Mouse (Mus musculus): ENCODE measurements around the gene Dnajb4. TPM values are rescaled to one million over a fixed set of nuclear protein-coding genes. Genes with fewer than 3 reads are reported as not detected.
A peak's percentile ranks its signal among the peaks of the same experiment; 100 is the strongest.
"Not testable (repeated sequence)": the region's sequence is repeated elsewhere in the genome, so short reads cannot be mapped to it uniquely, and the experiment has no call there.

Gene Dnajb4
- 26.4 and 29.0 TPM in 2 replicates for polyA plus RNA-seq (2015; fragmentation: Nextera tagmentation; extraction: Ambion mirVana)

DNA sequence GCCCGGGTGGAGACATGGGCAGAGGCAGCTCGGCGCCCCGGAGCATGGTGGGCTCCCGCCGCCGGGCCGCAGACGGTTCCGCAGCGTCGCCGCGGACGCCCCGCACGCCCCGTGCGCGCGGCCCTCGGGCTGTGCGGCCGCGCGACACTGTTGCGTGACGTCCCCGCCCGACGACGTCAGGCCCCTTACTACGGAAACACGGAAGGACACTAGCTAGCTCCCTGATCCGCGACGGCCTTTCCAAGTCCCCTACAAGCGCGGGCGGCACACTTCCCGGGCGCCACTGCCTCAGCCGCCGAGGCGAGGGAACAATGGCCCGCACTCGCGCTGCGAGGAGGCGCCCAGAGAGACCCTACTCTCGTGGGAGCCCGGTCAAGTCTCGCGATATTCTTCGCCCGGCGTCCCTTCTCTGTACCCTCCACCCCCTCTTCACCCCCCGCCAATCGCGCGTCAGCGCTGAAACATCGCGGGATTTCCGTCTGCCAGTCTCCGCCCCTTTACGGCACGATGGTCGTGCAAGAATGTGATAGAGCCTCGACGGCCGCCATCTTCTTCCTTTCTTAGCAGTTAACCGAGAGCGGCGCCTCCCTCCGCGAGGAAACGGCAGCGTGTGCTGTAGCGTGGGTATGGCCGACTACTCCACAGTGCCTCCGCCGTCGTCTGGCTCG lies at the start of gene Dnajb4, which contains the start of gene Fubp1:
Dnajb4 (minus strand) TSS at position 336 of the 668 bp plus-strand sequence.
Fubp1 (plus strand) TSS at position 456 of the 668 bp plus-strand sequence.
- TF ChIP-seq CTCF (IDR thresholded peaks at IDR 0.05; ENCODE audit: low read depth) (peak; percentile 24; the same call in 1 of the 2 replicates), EP300 (optimal IDR thresholded peaks at IDR 0.05) (peak; percentile 100)
- Histone ChIP-seq H3K4me3 (ENCODE audit: low read depth, low read length) (peak within 1 kb of the TSS; percentile 95), H3K27ac (replicated peaks) (peak within 1 kb of the TSS; percentile 100), H3K27me3 (ENCODE audit: control insufficient read depth, insufficient read depth, low read length) (no peaks in the 10 kb centered on the region), H3K9me3 (ENCODE audit: control insufficient read depth, low read length) (no peaks in the 10 kb centered on the region), H3K9ac (ENCODE audit: low read length) (peak within 1 kb of the TSS; percentile 100), H3K4me2 (replicated peaks; ENCODE audit: low read depth) (peak within 1 kb of the TSS; percentile 63), H3K4me1 (replicated peaks; ENCODE audit: control insufficient read depth, insufficient read depth) (no peaks in the 10 kb centered on the region; the same call in 1 of the 2 replicates), H3K36me3 (ENCODE audit: control insufficient read depth, insufficient read depth, low read length) (no peaks in the 10 kb centered on the region)
- ATAC-seq (ENCODE audit: low FRiP score, low TSS enrichment) (peak; percentile 98), DNase-seq (ENCODE audit: low spot score) (peak; percentile 100)
- under 1% methylated on average over 78 of the region's 85 CpGs for WGBS

DNA sequence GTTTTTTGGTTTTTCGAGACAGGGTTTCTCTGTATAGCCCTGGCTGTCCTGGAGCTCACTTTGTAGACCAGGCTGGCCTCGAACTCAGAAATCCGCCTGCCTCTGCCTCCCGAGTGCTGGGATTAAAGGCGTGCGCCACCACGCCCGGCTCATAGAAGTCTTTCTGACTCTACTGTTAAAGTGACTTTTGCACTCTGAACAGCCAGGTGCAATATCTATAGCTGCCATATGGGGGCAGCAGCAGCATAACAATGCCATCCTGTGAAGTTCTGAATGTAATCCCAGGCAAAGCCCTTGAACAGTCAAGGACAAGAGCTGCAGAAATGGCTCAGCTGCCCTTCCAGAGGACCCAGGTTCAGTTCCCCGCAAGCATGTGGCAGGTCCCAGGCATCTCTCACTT lies 49.3 kb upstream of the Dnajb4 start:
- ATAC-seq (ENCODE audit: low FRiP score, low TSS enrichment): peak; percentile 75
- peak; percentile 90 for TF ChIP-seq CTCF (IDR thresholded peaks at IDR 0.05; ENCODE audit: low read depth)
- not testable (repeated sequence) for H3K4me1 ChIP-seq (replicated peaks; ENCODE audit: control insufficient read depth, insufficient read depth); H3K27me3 ChIP-seq (ENCODE audit: control insufficient read depth, insufficient read depth, low read length); H3K9ac ChIP-seq (ENCODE audit: low read length); H3K9me3 ChIP-seq (ENCODE audit: control insufficient read depth, low read length); H3K27ac ChIP-seq (replicated peaks); H3K4me3 ChIP-seq (ENCODE audit: low read depth, low read length); H3K36me3 ChIP-seq (ENCODE audit: control insufficient read depth, insufficient read depth, low read length); H3K4me2 ChIP-seq (replicated peaks; ENCODE audit: low read depth)
- 33% methylated on average over 8 of the region's 9 CpGs for WGBS
- DNase-seq (ENCODE audit: low spot score): peak; percentile 84

DNA sequence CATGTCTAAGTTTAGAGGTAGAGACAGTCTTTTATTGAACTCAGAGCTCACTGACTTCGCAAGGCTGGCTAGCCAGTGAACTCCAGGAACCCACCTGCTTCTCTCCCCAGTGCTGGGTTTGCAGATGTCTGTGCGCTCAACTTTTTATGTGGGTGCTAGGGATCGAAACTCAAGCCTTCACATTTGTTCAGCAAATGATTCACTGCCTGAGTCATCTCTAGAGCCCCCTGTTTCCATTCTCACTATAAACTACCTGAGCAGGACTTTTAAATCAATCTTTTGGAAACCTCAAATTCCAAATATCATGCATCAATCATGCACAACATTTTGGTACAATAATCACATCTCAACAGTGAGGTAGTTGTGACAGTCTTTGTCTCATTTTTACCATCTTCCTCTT lies 47.4 kb upstream of the Dnajb4 start:
- DNase-seq (ENCODE audit: low spot score) (no peak), ATAC-seq (ENCODE audit: low FRiP score, low TSS enrichment) (no peak)
- WGBS: 78% methylated on average over 3 of the region's 3 CpGs
- no peaks in the 10 kb centered on the region for H3K9me3 ChIP-seq (ENCODE audit: control insufficient read depth, low read length)
- no peak overlapping the region for H3K27ac ChIP-seq (replicated peaks)
- H3K36me3 ChIP-seq (ENCODE audit: control insufficient read depth, insufficient read depth, low read length): no peaks in the 10 kb centered on the region
- H3K4me3 ChIP-seq (ENCODE audit: low read depth, low read length): no peak overlapping the region
- H3K27me3 ChIP-seq (ENCODE audit: control insufficient read depth, insufficient read depth, low read length): no peaks in the 10 kb centered on the region
- no peak overlapping the region for H3K4me2 ChIP-seq (replicated peaks; ENCODE audit: low read depth)
- no peak overlapping the region for H3K9ac ChIP-seq (ENCODE audit: low read length)
- TF ChIP-seq EP300 (optimal IDR thresholded peaks at IDR 0.05) (no peak), CTCF (IDR thresholded peaks at IDR 0.05; ENCODE audit: low read depth) (no peak)
- H3K4me1 ChIP-seq (replicated peaks; ENCODE audit: control insufficient read depth, insufficient read depth): no peaks in the 10 kb centered on the region

DNA sequence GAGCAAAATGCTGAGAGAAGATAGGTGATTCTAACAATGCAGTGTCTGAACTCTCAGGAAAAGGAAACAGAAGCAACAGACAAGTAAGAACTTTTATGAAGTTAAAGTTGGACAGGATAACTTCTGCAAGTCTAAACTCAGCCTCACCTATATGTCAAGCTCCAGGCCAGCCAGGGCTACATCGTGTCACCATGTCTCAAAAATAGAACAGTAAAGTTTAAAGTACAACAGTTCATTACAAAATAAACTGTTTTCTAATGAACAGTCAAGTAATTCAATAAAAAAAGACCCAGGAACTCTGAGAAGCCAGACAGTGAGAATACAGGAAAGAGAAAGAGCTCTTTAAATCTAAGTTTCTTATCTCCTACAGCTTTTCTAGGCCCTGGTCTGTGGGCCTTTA lies 40.4 kb upstream of the Dnajb4 start:
- 77% methylated on average over 1 of the region's 1 CpGs for WGBS
- Histone ChIP-seq H3K27me3 (ENCODE audit: control insufficient read depth, insufficient read depth, low read length) (no peaks in the 10 kb centered on the region), H3K9ac (ENCODE audit: low read length) (no peak overlapping the region), H3K4me3 (ENCODE audit: low read depth, low read length) (no peak overlapping the region), H3K4me1 (replicated peaks; ENCODE audit: control insufficient read depth, insufficient read depth) (no peaks in the 10 kb centered on the region), H3K27ac (replicated peaks) (no peak overlapping the region), H3K4me2 (replicated peaks; ENCODE audit: low read depth) (no peak overlapping the region), H3K9me3 (ENCODE audit: control insufficient read depth, low read length) (no peaks in the 10 kb centered on the region), H3K36me3 (ENCODE audit: control insufficient read depth, insufficient read depth, low read length) (no peaks in the 10 kb centered on the region)
- DNase-seq (ENCODE audit: low spot score) (no peak), ATAC-seq (ENCODE audit: low FRiP score, low TSS enrichment) (no peak)
- TF ChIP-seq CTCF (IDR thresholded peaks at IDR 0.05; ENCODE audit: low read depth): no peak
- TF ChIP-seq EP300 (optimal IDR thresholded peaks at IDR 0.05): no peak

DNA sequence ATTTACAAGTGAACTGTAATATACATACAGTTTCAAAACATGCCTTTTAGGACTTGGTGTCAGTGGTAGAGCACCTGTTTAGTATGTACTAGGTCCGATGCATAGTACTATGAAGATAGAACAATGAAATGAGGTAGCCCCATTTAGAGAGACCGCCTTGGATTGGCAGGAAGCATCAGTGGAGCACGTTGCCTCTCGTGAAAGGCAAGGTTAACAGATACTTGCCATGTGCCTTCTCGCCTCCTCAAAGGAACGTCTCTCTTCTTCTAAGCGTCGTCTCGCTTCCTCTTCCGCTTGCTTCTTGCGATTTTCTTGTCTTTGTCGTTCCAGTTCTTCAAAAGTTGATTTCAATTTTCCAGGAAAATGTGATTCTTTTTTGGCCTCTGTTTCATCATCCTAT lies 37.6 kb upstream of the Dnajb4 start:
- TF ChIP-seq CTCF (IDR thresholded peaks at IDR 0.05; ENCODE audit: low read depth) (no peak), EP300 (optimal IDR thresholded peaks at IDR 0.05) (no peak)
- no peaks in the 10 kb centered on the region for H3K9me3 ChIP-seq (ENCODE audit: control insufficient read depth, low read length)
- H3K9ac ChIP-seq (ENCODE audit: low read length): no peak overlapping the region
- H3K27ac ChIP-seq (replicated peaks): no peak overlapping the region
- H3K4me2 ChIP-seq (replicated peaks; ENCODE audit: low read depth): no peak overlapping the region
- DNase-seq (ENCODE audit: low spot score): no peak
- no peaks in the 10 kb centered on the region for H3K36me3 ChIP-seq (ENCODE audit: control insufficient read depth, insufficient read depth, low read length)
- H3K4me3 ChIP-seq (ENCODE audit: low read depth, low read length): no peak overlapping the region
- no peak for ATAC-seq (ENCODE audit: low FRiP score, low TSS enrichment)
- WGBS: 87% methylated on average over 12 of the region's 12 CpGs
- no peaks in the 10 kb centered on the region for H3K4me1 ChIP-seq (replicated peaks; ENCODE audit: control insufficient read depth, insufficient read depth)
- no peaks in the 10 kb centered on the region for H3K27me3 ChIP-seq (ENCODE audit: control insufficient read depth, insufficient read depth, low read length)

DNA sequence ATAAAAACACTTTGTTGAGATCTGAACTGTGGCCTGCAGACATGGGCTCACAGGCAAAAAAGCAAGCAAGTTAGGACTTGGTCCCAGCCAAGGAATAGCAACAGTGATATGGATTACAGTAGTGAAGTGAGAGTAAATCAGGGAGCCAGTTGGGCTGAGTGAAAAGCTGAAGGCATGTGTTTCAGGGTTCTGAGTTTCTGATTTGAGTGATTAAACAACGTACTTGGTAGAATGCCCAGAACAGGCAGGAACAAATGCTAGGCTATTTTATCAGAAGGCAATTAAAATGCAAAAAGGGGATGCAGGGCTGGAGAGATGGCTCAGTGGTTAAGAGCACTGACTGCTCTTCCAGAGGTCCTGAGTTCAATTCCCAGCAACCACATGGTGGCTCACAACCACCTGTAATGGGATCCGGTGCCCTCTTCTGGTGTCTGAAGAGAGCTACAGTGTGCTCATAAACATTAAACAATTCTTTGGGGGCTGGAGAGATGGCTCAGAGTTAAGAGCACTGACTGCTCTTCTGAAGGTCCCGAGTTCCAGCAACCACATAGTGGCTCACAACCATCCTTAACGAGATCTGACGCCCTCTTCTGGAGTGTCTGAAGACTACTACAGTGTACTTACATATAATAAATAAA lies 35.3 kb upstream of the Dnajb4 start:
- Histone ChIP-seq H3K27ac (replicated peaks) (no peak overlapping the region), H3K4me3 (ENCODE audit: low read depth, low read length) (no peak overlapping the region), H3K4me1 (replicated peaks; ENCODE audit: control insufficient read depth, insufficient read depth) (no peaks in the 10 kb centered on the region), H3K9me3 (ENCODE audit: control insufficient read depth, low read length) (no peaks in the 10 kb centered on the region), H3K9ac (ENCODE audit: low read length) (no peak overlapping the region), H3K27me3 (ENCODE audit: control insufficient read depth, insufficient read depth, low read length) (no peaks in the 10 kb centered on the region), H3K36me3 (ENCODE audit: control insufficient read depth, insufficient read depth, low read length) (no peaks in the 10 kb centered on the region), H3K4me2 (replicated peaks; ENCODE audit: low read depth) (no peak overlapping the region)
- 66% methylated on average over 5 of the region's 5 CpGs for WGBS
- TF ChIP-seq CTCF (IDR thresholded peaks at IDR 0.05; ENCODE audit: low read depth): peak; percentile 30
- no peak for TF ChIP-seq EP300 (optimal IDR thresholded peaks at IDR 0.05)
- DNase-seq (ENCODE audit: low spot score) (no peak), ATAC-seq (ENCODE audit: low FRiP score, low TSS enrichment) (no peak)
